Mouse (Mus musculus) gastrocnemius, adult 2 months (tissue): Measurements from ENCODE around the gene Prep. TPM values are rescaled to one million over a fixed set of nuclear protein-coding genes. Genes with fewer than 3 reads are reported as not detected.
A peak's percentile ranks its signal among the peaks of the same experiment; 100 is the strongest.
"Not testable (repeated sequence)": the region's sequence is repeated elsewhere in the genome, so short reads cannot be mapped to it uniquely, and the experiment has no call there.

ENCODE experiments used
- DNase-seq: peaks from one replicate; pipeline ENCODE4 v3.0.0; 2022
- H3K27ac ChIP-seq: fragments of 200-600 bp; 2 replicates; pipeline ENCODE4 v1.8.1; 2022; ENCODE audit warnings: mild to moderate bottlenecking
- H3K4me3 ChIP-seq: fragments of 200-600 bp; 2 replicates; pipeline ENCODE4 v1.8.1; 2022; ENCODE audit warnings: mild to moderate bottlenecking, moderate library complexity
- CTCF ChIP-seq: fragments of 200-600 bp; IDR thresholded peaks from 2 replicates; pipeline ENCODE4 v1.8.1; 2022; ENCODE audit warnings: antibody characterized with exemption, mild to moderate bottlenecking, moderate library complexity
- intact Hi-C: fragments of 180-260 bp; cut with DNase I; formaldehyde crosslinking; loops from one replicate; pipeline ENCODE4 v1.15.1; 2025
- total RNA-seq, 2 experiments: library from RNA; stranded (reverse); gene quantifications; 2 replicates each; pipeline ENCODE4 v1.2.3; 2021

Prep gene
- total RNA-seq, 2 experiments from 2014 or later, result 6.4 to 7.3 TPM

DNA sequence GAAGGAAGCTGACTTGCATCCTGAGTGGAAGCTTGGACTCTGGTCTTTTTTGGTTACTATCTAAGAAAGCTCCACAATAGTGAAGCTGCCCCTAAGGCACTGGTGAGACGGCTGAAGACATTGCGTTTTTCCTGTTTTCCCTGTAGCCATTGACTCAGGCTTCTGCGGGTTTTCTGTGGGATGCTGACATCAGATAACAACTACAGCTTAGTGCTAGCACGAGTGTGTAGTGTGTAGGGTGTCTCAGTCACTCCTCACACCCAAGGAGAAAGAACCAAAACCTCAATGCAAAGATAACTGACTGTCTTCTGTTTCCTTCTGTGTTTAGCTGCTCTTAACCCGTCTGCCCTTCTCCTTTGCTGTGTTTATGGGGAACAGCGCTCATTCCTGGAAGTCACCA, 13.5 kb downstream of the Prep start:
- intact Hi-C loops, result no loop called here
- H3K27ac ChIP-seq, result no peak overlapping the region
- TF ChIP-seq CTCF, result no peak
- no peak for DNase-seq
- no peak overlapping the region for H3K4me3 ChIP-seq

DNA sequence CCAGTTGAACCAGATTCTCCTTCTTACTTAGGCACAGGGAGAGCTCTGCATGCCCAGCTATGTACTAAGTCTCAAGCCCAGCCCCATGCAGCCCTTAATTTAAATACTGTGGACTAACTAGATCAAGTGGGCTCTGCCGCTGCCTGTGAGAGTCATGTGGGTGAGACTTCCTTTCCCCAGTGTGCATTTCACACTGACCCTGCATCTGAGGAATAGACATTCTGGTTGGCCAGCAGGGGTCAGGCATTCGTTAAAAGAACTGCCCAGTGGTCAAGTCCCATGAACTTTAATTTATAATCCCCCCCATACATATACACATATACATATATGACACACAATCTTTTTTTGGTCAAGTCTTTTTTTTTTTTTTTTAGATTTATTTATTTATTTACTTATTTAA, 15.7 kb downstream of the Prep start:
- Histone ChIP-seq H3K27ac (no peak overlapping the region), H3K4me3 (no peak overlapping the region)
- DNase-seq, result no peak
- intact Hi-C loops, result no loop called here
- TF ChIP-seq CTCF, result peak; percentile 25; the same call in 1 of the 2 replicates

DNA sequence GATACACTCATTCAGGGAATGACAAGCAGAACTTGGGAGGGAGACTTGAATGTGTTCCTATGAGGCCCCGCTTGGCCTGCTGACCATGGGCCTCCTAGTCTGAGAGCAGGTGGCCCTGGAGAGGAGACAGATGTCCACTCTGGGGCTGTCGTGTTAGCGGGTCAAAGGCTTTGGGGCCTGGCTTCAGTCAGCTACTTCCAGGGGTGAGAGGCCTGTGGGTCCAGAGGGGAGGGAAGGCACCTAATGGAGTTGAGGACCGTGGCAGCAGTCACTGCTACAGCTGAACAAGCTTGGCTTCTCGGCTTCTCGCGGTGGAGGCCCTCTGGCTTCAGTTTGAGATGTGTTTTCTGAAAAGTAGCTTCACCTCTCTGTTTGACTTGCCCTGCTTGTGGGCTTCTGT, 17.0 kb downstream of the Prep start:
- H3K27ac ChIP-seq, H3K4me3 ChIP-seq, intact Hi-C loops, DNase-seq: not testable (repeated sequence)

DNA sequence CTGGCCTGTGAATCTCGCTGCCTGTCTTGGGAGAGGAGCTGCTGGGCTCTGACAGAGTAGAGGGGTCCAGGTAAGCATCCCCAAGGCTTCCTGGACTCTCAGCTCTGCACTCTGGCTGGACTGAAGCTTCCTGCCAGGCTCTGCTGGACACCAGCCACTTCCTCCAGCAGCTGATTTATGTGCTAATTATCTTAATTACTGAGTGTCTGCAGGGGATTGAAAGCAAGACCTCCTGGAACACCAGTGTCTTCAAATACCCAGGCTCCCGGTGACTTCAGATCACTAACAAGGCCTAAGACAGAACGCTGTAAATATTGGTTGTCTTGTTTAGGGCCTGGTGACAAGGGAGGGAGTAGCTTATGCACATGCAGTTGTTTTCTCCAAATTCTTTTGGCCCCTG, 17.5 kb downstream of the Prep start:
- intact Hi-C loops, result no loop called here
- no peak for DNase-seq

DNA sequence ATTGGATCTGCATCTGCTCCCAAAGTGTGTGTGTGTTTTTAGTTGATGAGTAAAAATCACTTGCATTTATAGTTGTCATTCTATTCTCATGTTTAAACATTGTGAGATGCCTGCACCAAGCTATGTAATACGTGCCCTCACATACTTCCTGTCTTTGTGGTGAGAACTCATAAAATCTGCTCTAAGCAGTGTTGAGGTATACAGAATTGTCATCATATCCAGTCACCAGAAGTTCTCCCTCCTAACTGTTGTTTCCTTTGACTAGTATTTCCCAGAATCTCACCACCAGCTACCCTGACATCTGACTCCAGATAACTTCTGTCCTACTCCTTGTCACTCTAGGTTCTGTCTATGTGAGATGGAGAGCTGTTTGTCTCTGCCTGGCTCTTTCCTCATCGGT, 18.3 kb downstream of the Prep start:
- Histone ChIP-seq H3K27ac (no peak overlapping the region), H3K4me3 (no peak overlapping the region)
- TF ChIP-seq CTCF, result no peak
- intact Hi-C loops, result no loop called here
- no peak for DNase-seq

More for the DNA sequence above, 17.5 kb downstream of the Prep start:
- Histone ChIP-seq H3K27ac (no peak overlapping the region), H3K4me3 (no peak overlapping the region)
- TF ChIP-seq CTCF, result no peak

DNA sequence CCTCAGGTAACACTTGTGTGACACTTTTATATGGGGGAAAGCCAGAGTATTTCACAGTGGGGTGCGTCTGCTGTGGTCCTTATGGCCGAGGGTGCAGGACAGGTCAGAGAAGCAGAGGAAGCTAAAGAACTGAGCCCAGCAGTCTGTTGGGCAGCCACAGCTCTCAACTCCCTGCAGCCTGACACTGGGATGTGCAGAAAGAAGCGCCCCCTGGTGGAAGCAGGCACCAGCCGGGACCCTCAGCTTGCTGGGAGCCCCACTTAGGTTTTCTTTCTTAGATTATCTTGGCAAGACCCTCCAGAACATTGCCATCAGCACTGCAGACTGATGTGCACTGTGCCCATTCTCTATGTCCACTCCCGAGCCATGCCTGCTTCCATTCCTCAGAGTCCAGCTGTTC, 19.6 kb downstream of the Prep start:
- peak; percentile 29 for DNase-seq
- Histone ChIP-seq H3K27ac (no peak overlapping the region), H3K4me3 (no peak overlapping the region)
- intact Hi-C loops, result no loop called here
- peak; percentile 64 for TF ChIP-seq CTCF

DNA sequence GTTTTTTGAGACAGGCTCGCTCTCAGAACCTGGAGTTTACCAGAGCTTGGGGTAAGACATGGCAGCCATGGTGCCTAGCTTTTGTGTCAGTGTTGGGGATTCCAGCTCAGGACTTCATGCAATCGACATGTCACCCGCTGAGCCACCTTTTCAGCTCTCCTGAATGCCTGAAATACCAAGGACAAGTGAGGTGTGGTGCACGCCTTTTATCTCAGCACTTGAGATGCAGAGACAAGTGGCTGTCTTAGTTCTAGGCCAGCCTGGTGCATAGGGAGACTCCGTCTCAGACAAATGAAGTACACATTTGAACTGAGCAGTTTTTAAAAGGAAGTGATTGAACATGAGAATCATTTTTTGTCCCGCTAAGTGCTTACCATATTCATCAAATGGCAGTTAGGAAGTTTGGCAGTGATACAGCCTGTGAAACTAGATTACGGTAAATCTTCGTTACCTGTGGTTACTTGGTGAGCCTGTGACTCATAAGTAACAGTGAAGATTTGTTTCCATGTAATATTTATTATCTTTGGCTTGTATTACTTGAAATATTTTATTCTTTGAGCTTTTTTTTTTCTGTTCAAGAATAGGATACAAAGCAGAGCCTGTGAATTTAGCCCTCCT, 24.6 kb downstream of the Prep start:
- Histone ChIP-seq H3K27ac (no peak overlapping the region), H3K4me3 (no peak overlapping the region)
- no peak for TF ChIP-seq CTCF
- intact Hi-C loops, result no loop called here
- DNase-seq, result no peak

DNA sequence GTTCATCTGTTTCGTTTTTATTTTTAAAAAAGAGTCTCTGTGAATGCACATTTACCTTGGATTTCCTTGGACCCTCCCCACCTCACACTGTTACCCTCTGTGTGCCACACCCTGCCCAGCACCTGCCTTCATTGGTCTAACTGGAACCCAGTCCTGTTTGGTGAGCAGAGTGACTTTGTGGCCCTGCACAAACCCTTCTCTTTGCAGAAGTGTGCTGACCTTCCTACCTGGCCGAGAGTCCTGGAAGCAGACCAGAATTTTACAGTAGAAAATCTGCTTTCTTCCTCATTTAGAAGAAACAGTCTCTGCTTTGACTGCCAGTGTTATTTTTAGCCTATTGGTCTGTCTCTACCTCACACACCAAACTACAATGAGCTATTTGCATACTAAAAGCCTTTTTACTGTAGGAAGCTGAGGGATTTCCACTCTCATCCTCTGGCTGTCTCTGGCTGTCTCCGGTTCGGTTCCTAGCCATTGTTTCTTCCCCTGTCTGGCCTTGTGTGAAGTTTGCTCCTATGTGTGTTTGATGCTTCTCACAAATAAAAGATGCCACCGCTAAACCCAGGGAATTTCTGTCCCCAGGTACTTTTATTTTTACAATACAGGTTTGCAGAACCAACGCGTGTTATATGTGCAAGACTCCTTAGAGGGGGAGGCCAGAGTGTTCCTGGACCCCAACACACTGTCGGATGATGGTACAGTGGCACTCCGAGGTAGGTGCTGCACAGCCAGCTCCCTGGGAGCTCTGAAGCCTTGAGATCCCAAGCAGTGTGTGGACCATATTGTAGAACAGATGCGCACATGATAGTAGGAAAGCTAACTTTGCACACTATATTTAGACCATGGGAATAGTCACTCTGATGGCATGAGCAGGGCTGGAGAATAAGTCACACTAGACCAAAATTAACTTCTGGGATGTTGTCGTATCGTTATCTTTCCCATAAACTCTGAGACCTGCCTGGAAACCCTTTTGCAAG, 25.4 kb downstream of the Prep start:
- DNase-seq, result no peak
- TF ChIP-seq CTCF, result no peak
- Histone ChIP-seq H3K4me3 (no peak overlapping the region), H3K27ac (no peak overlapping the region)
- intact Hi-C loops, result no loop called here

DNA sequence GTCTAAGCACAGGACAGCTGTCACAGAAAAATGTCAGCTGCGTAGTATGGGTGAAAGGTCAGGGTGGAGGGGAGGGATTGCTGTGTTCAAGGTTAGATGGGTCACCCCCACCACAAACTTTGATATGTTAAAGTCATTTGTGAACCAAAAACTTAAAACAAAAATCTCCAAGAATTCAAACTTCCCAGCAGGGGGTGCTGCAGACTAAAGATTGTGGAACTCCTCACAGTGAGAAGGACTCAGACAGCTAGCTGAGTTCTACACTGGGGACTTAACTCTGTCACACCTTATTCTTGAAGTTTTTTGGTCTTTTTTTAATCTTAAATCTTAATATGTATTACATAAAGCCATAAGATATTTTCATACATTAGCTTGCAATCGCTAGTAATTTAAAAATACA, 31.7 kb downstream of the Prep start:
- no peak for DNase-seq
- TF ChIP-seq CTCF, result peak; percentile 68
- H3K27ac ChIP-seq, result no peak overlapping the region
- intact Hi-C loops, result loop anchor here (5.0 kb wide), 1 partner anchor 274 kb away; no protein-coding TSS in a partner anchor
- no peak overlapping the region for H3K4me3 ChIP-seq

DNA sequence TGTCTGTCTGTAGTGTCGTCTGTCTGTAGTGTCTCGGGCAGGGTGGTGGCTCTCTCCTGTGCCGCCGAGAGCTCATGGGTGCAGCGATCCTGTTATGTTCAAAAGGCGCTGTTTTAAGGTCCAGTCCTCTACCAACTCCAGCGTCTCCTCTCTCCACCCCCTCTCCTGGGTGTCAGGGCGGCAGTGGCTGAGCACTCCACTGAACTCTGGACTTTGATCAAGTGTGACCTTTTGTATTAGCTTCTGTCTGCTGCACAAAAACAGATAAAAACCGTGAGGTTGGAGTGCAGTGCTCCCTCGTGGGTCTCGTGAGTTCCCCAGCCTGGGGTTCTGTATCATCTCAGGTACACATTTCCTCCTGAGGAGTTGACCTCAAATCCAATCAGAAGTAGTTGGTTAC, 33.5 kb downstream of the Prep start:
- intact Hi-C loops, result no loop called here
- no peak for DNase-seq
- no peak for TF ChIP-seq CTCF

DNA sequence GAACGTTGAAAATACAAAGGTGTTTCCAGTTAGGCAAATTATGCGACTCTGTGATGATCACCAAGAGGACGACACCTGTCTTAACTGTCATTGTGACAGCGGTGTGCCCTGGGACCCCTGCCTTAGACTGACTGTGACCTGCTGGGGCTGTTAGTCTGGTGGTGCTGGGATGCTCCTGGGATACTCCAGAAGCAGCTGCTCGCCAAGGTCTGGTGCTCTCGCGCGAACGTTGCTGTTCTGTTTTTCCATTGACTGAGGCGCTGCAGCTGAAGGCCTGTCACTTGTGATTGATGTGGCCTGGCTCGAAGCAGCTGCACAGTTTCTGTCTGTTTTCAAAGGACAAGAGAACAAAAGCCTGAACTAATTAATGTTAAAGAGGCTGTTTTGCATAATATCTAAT, 36.2 kb downstream of the Prep start:
- H3K27ac ChIP-seq, result no peak overlapping the region
- TF ChIP-seq CTCF, result no peak
- no peak for DNase-seq
- H3K4me3 ChIP-seq, result no peak overlapping the region
- intact Hi-C loops, result no loop called here

More for the DNA sequence above, 33.5 kb downstream of the Prep start:
- H3K27ac ChIP-seq, result no peak overlapping the region
- H3K4me3 ChIP-seq, result no peak overlapping the region

DNA sequence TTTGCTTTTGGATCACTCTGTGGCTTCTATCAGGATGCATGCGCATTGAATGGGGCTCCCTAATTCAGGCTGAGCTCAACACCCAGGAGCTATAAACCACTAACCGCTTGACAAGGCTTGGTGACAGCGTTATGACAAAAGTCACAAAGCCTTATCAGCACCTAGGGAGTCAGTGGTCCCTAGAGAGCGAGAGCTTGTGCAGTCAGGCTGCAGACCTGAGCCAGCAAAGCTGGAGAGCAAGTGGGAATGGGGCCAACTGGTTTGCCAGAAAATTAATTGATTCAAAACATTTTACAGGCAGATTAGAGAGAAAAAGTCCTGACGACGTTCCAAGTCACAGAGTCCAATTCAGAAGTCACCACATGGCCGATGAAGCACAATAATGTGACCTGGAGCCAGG, 37.1 kb downstream of the Prep start:
- intact Hi-C loops, result no loop called here
- no peak for DNase-seq
- Histone ChIP-seq H3K4me3 (no peak overlapping the region), H3K27ac (no peak overlapping the region)
- TF ChIP-seq CTCF, result no peak

DNA sequence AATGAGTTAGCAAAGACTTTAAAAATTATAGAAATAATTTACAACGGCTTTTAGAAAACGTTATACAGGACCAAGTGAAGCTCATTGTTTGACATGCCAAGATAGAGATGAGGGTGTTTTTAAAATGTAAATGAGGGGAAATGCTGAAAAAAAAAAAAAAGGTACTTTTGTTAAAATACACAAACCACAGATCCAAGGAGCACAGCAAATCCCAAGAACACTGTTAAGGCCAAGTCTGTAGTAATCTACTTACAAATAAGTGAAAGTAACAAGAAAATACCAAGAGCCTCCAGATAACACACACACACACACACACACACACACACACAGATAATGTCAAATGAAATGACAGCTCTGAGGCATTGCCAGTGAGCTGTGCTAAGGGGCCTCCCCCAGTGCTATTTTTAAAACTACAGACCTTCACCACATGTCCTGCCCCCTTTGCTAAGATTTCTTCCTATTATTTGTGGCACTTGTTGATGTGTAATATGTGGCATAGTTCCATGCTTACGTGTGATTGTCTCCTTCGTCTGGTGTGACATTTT, 37.6 kb downstream of the Prep start:
- no peak overlapping the region for H3K4me3 ChIP-seq
- H3K27ac ChIP-seq, result no peak overlapping the region
- intact Hi-C loops, result no loop called here
- TF ChIP-seq CTCF, result no peak
- no peak for DNase-seq
